Mouse (Mus musculus): ENCODE measurements around the gene Ccnjl. TPM values are rescaled to one million over a fixed set of nuclear protein-coding genes. Genes with fewer than 3 reads are reported as not detected.

Gene Ccnjl
- total RNA-seq, 2 experiments from 2014 or later, result 3.8 to 4.6 TPM

DNA sequence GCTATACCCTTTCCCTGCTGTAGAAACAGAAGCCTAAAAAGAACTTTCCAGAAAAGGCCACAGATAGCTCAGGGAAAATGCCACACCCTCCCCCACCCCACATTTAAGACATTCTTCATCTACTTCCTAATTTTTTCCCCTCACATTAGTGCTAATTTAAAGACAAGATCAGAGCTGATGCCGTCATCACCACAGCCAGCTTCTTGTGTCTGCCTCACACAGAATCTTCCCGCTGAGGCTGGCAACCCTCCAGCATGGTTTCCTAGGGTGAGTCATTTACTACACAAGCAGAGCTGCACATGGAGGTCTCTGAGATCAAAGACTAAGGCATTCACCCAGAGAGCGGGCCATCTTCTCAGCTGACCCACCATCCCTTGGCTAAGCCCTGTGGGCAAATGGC lies 33.1 kb upstream of the Ccnjl start:
- peak; percentile 53 to 54 for DNase-seq (ENCODE audit: extremely low spot score in 1 of 2, low spot score in 2 of 2)
- intact Hi-C loops (cut with DNase I), result no loop called here
- H3K4me3 ChIP-seq, result no peak overlapping the region
- no peak for TF ChIP-seq CTCF (IDR thresholded peaks at IDR 0.05)
- no peak overlapping the region for H3K27ac ChIP-seq

DNA sequence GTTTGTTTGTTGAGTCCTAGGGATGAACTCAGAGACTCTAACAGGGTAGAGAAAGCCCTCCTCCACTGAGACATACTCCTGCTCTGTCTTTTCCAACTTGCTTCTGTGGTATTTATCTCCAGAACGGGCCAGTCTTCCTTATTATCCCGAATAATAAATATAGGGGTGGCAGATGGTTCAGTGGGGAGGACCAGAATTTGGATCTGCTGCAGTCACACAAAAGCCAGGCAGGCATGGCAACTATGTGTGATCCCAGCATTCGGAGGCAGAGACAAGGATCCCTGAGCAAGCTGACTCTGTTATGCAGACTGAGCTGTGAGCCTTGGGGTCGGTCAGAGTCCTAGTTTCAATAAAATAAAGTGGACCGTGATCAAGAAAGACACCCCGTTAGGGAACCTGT lies 27.3 kb upstream of the Ccnjl start:
- intact Hi-C loops (cut with DNase I), result no loop called here
- no peak overlapping the region for H3K27ac ChIP-seq
- no peak overlapping the region for H3K4me3 ChIP-seq
- no peak for TF ChIP-seq CTCF (IDR thresholded peaks at IDR 0.05)
- DNase-seq (ENCODE audit: extremely low spot score in 1 of 2, low spot score in 2 of 2), result no peak

DNA sequence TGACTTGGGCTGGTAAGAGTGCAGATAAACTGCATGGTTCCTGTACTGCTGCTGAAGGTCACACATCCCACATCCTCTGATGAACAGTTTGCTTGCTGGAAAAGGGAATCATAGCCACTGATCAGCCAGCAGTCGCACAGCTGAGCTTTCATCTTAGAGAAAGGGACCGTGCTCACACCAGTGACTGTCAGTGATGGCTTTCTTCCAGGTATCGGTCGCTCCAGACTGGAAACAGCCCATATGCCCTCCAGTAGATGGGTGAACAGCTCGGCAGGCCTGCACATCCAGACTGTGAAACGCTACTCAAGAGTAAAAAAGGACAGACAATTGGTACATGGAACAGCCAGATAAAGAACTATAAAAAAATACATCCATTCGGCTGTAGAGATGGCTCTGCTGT lies 23.4 kb upstream of the Ccnjl start:
- TF ChIP-seq CTCF (IDR thresholded peaks at IDR 0.05), result no peak
- no peak overlapping the region for H3K4me3 ChIP-seq
- no peak overlapping the region for H3K27ac ChIP-seq
- intact Hi-C loops (cut with DNase I), result no loop called here
- no peak for DNase-seq (ENCODE audit: extremely low spot score in 1 of 2, low spot score in 2 of 2)

DNA sequence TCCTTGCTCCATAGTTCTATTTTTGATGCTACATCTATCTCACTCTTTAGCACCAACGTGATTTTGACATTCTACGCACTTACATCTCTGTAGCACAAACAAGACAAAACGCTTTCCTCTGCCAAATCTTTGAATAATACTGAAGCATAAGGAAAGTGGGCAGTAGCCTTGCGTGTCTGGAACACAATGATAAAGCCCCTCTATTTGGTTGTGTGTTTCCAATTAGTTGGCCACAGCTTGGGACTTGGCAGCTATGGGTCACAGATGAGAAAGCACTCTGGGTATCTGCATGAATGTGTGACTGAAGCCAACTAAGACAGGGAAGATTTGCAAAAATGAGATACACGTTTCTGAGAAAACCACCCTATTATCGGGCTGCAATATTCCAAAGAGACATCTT lies 20.6 kb upstream of the Ccnjl start:
- Histone ChIP-seq H3K27ac (no peak overlapping the region), H3K4me3 (no peak overlapping the region)
- no peak for TF ChIP-seq CTCF (IDR thresholded peaks at IDR 0.05)
- intact Hi-C loops (cut with DNase I), result no loop called here
- no peak for DNase-seq (ENCODE audit: extremely low spot score in 1 of 2, low spot score in 2 of 2)

DNA sequence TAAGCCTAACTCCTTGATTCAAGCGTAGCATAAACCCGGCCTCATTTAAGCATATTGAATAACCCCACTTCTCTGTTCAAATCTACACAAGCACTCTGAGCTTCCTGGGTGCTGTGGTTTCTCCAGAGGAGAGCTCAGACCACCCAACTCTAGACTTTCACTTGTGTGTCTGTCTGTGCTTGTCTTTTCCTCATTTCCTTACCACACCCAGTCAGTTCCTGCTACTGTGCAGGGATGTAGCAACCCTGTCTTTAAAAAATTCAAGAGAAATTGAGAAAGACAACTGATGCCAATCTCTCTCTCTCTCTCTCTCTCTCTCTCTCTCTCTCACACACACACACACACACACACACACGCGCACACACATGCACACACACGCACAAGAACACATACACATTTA lies 18.7 kb upstream of the Ccnjl start:
- intact Hi-C loops (cut with DNase I), result no loop called here
- no peak for DNase-seq (ENCODE audit: extremely low spot score in 1 of 2, low spot score in 2 of 2)
- Histone ChIP-seq H3K27ac (no peak overlapping the region), H3K4me3 (no peak overlapping the region)
- no peak for TF ChIP-seq CTCF (IDR thresholded peaks at IDR 0.05)

DNA sequence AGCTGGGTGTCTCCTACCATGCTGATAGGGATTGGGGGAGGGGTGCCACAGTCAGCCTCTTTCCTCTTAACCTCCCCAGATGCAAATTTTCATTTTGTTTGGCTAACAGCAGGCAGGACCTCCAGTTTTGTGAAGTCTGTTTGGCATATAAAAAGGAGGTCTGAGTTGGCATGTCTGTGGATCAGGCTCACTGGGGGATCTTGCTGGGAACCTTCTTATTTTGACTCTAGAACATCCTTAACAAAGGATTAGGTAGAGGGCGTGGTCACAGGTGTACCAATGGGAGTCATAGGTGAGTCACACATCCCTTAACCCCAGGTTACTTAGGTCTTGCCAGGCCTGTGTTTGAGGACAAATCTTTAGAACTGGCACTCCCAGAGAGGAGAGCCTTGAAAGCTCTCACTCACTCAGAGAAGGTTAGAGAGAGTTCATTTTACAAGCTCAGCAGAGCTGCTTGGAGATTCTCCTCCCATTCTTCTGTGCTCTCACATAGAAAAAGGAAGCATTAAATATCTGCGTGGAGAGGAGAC lies 15.9 kb upstream of the Ccnjl start:
- TF ChIP-seq CTCF (IDR thresholded peaks at IDR 0.05), result no peak
- no peak for DNase-seq (ENCODE audit: extremely low spot score in 1 of 2, low spot score in 2 of 2)
- Histone ChIP-seq H3K27ac (no peak overlapping the region), H3K4me3 (no peak overlapping the region)
- intact Hi-C loops (cut with DNase I), result no loop called here

DNA sequence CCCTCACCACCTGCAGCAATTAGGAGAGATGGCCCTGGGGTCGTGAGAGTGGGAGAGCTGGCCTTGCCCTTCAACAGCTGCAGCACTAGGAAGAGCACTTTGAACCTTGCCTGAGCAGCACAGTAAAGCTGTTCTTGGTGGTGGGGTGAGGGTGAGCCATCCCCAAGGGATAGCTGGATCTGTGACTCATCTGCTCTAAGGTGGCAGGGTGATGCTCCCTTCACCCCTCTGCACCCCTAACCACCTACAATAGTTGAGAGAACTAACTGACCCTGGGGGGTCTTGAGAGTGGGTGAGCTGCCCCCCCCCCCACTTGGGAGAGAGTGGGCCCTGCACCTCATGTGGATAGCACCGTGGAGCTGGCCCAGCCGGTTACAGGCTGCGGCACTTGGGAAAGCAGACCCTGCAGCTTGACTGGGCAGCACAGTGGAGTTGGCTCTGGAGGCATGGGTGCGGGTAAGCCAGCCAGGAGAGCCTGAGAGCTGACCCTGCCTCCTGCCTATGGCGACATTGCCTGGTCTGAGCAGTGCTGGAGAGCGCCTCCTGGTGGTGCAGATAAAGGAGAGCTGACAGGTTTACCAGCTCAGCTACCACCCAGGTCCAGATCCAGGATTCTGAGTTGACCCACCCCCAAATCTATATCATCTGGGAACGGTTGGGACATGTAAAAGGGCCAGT lies 12.1 kb upstream of the Ccnjl start:
- no peak overlapping the region for H3K27ac ChIP-seq
- DNase-seq (ENCODE audit: extremely low spot score in 1 of 2, low spot score in 2 of 2), result no peak
- H3K4me3 ChIP-seq, result no peak overlapping the region
- TF ChIP-seq CTCF (IDR thresholded peaks at IDR 0.05), result peak; percentile 53
- intact Hi-C loops (cut with DNase I), result no loop called here

DNA sequence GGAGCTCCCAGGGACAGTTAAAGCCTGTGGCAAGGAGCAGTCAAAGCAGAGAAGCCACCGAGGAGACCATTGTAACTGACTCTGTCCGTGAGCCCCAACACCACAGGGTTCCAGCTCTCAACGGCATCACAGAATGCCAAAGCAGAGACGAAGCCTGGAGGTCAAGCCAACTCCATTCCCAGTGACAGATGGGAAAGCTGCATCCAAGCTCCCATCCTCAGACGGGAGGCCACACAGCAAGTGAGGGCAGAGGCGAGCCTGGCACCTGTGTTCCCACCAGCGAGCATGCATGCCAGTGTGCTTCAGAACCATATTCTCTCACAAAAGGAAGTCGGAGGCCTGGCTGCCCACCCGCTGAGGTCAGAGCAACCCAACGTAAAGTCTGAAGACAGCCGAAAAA lies 10.9 kb upstream of the Ccnjl start:
- H3K27ac ChIP-seq, result no peak overlapping the region

DNA sequence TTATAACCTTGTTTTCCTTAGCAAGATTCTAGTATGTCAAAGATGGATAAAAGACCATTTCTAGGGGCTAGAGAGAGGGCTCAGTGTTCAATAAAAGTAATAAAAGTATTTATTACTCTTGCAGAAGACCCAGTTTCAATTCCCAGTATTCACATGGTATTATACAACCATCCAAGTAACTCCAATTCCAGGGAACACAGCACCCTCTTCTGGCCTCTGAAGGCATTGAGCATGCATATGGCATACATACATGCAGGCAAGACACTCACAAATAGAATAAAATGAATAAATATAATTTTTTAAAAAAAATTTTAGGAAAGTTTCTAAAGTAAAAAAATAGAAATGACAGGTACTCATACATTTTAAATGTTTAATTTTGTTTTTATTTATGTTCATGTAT lies 10.5 kb upstream of the Ccnjl start:
- DNase-seq (ENCODE audit: extremely low spot score in 1 of 2, low spot score in 2 of 2), result no peak
- Histone ChIP-seq H3K27ac (no peak overlapping the region), H3K4me3 (no peak overlapping the region)
- intact Hi-C loops (cut with DNase I), result no loop called here
- peak; percentile 12; the same call in 1 of the 2 replicates for TF ChIP-seq CTCF (IDR thresholded peaks at IDR 0.05)

More for the DNA sequence above, 10.9 kb upstream of the Ccnjl start:
- DNase-seq (ENCODE audit: extremely low spot score in 1 of 2, low spot score in 2 of 2), result no peak
- TF ChIP-seq CTCF (IDR thresholded peaks at IDR 0.05), result no peak
- intact Hi-C loops (cut with DNase I), result no loop called here
- H3K4me3 ChIP-seq, result no peak overlapping the region

DNA sequence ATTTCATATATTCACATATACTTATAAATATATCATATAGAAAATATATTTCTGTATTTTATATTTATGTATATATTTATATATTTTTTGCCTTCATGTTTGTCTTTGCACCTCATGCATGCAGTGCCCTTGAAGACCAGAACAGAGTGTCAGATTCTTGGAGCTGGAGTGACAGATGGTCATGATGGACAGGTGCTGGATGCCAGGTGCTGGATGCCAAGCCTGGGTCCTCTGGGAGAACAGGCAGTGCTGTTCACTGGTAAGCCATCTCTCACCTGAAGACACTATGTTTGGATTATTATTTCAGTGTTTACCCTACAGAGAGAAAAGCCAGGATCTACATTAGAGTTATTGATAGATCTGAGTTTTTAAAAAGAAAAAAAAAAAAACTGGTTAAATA lies 9.8 kb upstream of the Ccnjl start:
- H3K27ac ChIP-seq, result no peak overlapping the region
- intact Hi-C loops (cut with DNase I), result no loop called here
- no peak for TF ChIP-seq CTCF (IDR thresholded peaks at IDR 0.05)
- no peak overlapping the region for H3K4me3 ChIP-seq
- DNase-seq (ENCODE audit: extremely low spot score in 1 of 2, low spot score in 2 of 2), result no peak

DNA sequence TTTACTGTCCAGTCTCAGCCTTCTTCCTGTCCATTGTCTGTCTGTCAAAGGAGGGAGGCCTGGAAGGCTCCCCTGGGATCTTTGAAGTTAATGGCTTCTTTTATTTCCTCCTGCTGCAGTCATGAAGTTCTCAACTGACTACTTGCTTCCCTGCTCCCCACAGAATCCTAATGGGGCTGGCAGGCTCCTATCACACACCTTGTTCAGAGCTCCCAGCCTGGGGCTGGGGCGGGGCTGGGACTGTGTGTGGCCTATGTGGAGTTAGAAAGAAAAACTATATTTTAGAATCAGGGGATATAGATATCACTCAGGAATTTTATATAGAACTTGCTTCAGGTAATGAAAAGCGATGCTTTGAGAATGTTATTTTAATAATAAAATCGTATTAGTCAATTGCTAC lies 8.1 kb upstream of the Ccnjl start:
- no peak for TF ChIP-seq CTCF (IDR thresholded peaks at IDR 0.05)
- no peak overlapping the region for H3K27ac ChIP-seq
- intact Hi-C loops (cut with DNase I), result no loop called here
- DNase-seq (ENCODE audit: extremely low spot score in 1 of 2, low spot score in 2 of 2), result no peak
- no peak overlapping the region for H3K4me3 ChIP-seq

DNA sequence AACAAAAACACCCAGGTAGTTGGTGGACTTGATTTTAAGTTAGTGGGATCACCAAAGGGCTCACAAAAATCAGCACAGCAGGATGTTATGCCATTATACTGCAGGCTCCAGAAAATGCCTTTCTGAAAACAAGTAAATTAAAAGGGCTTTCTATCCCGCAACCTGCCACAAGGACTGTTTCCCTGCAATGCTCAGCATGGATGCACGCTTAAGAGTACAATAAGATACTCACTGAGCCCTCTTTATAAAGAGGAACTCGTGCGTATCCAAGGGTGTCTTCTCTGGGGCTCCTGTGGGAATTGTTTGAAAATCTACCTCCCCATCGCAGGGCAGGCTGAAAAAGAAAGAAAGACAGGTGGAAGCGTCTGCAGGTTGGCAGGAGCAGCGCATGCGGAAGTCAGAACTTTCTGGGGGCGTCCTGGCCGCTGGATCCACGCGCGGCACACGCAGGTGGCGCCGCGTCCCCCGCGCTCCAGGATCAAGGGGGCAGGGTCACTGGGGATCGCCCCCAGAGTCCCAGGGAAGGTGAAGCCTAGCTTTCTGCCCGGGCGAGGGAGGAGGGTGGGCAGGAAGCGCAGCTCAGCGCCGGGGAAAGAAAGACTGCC lies 404 bp upstream of the Ccnjl start:
- TF ChIP-seq CTCF (IDR thresholded peaks at IDR 0.05), result peak; percentile 40
- intact Hi-C loops (cut with DNase I), result loop anchor here (5.0 kb wide), 1 partner anchor 59 kb away; the partner anchor contains the start of gene 4933415A04Rik
- Histone ChIP-seq H3K27ac (peak overlapping the region; percentile 81), H3K4me3 (peak overlapping the region; percentile 86)
- peak in 1 of 2 experiments; percentile 64 for DNase-seq (ENCODE audit: extremely low spot score in 1 of 2, low spot score in 2 of 2)

DNA sequence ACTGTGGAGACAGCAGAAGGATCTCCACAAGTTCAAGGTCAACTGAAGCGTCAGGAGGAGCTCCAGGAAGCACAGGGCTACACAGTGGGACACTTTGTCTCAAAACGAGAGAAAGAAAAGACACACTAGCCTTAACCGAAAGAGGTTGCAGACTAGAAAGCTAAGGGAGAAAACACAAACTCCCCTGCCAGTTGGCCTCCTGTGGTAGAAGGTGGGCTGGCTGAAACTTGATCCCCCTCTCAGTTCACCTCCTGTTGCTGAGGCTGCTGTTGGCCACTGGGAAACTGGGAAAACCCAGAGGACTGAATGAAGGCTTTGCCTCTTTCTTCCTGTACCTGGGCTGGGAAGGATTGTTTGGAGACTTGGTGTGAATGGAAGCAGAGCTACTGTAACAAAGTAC lies 1.5 kb downstream of the Ccnjl start:
- no peak overlapping the region for H3K4me3 ChIP-seq
- intact Hi-C loops (cut with DNase I), result no loop called here
- H3K27ac ChIP-seq, result no peak overlapping the region
- no peak for TF ChIP-seq CTCF (IDR thresholded peaks at IDR 0.05)
- no peak for DNase-seq (ENCODE audit: extremely low spot score in 1 of 2, low spot score in 2 of 2)
